10 mouse cellular contexts compared by ENCODE assay signal in the genomic region with DNA sequence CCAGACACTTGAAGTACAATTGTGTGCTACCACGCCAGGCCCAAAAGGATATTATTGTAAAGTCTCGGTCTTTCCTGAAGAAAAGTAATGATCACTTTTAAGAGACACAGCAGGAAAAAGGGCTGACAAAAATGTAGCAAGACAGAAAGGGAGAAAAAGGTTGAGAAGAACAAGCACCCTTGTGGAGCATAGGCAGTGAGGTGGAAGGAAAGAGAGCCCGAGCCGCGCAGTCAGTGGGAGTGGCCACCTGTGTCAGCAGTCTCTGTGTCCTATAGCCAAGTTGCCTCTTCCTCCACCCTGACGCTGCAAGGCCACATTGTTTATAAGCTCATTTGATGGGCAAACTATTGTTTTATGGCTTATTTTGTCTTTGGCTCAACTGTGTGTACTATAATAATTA. TPM values are rescaled to one million over a fixed set of nuclear protein-coding genes. Genes with fewer than 3 reads are reported as not detected.
A peak's percentile ranks its signal among the peaks of the same experiment; 100 is the strongest.
DNase-seq lines count a peak whose midpoint lies in the region; ATAC-seq and TF ChIP-seq lines count a peak whose summit lies in the region.
"Had no signal": no experiment of that assay in that cellular context is flagged by ENCODE, and none has a peak within 500 bp of the region (broad histone marks: within the 10 kb centered on the region; RNA-seq: fewer than 3 reads in every experiment).

No protein-coding gene starts in this region.

- no peak for TF ChIP-seq CTCF in midbrain, postnatal 0 days (IDR thresholded peaks at IDR 0.05)
- TF ChIP-seq CTCF in liver, embryonic 14.5 days (IDR thresholded peaks at IDR 0.05; ENCODE audit: low read depth) = no peak

- no peak; the same call in 1 of the 2 replicates for ATAC-seq in forebrain, embryonic 11.5 days (replicated peaks; ENCODE audit: low FRiP score)
- ATAC-seq in midbrain, embryonic 12.5 days (ENCODE audit: low FRiP score, low read depth) = no peak
- no peak for ATAC-seq in midbrain, postnatal 0 days (ENCODE audit: low FRiP score)
- peak; percentile 65; the same call in 1 of the 2 replicates for ATAC-seq in liver, embryonic 14.5 days (ENCODE audit: insufficient read depth)

- DNase-seq in forebrain, embryonic 11.5 days (ENCODE audit: low spot score) = no peak
- DNase-seq in forebrain, embryonic 10.5 days (ENCODE audit: extremely low spot score, low spot score) = no peak
- no peak for DNase-seq in midbrain, postnatal 0 days (ENCODE audit: low spot score)
- DNase-seq in liver, embryonic 14.5 days (ENCODE audit: low read depth in 3 of 3, low spot score in 3 of 3) = no peak
- DNase-seq in thymus, postnatal 14 days = peak; percentile 55
- DNase-seq in layer of hippocampus, adult 9-10 months (ENCODE audit: low spot score) = no peak
- DNase-seq in right cerebral cortex, postnatal 36 days (ENCODE audit: low spot score in 2 of 2) = no peak

- H3K27ac ChIP-seq in forebrain, embryonic 11.5 days (ENCODE audit: low read depth, low read length) = no peak overlapping the region
- H3K27ac ChIP-seq in forebrain, embryonic 10.5 days = no peak overlapping the region
- 0 out of 2 replicates have a peak overlapping the region, but pooled peaks have one; percentile 20 for H3K27ac ChIP-seq in midbrain, embryonic 12.5 days (replicated peaks)
- H3K27ac ChIP-seq in midbrain, postnatal 0 days (ENCODE audit: low read depth, low read length) = no peak overlapping the region
- H3K27ac ChIP-seq in liver, embryonic 14.5 days = no peak overlapping the region

- no peaks in the 10 kb centered on the region; the same call in 1 of the 2 replicates for H3K36me3 ChIP-seq in forebrain, embryonic 11.5 days (ENCODE audit: control insufficient read depth, insufficient read depth, low read length)
- H3K36me3 ChIP-seq in forebrain, embryonic 10.5 days (replicated peaks) = peaks cover 40% of the 10 kb centered on the region
- H3K36me3 ChIP-seq in midbrain, embryonic 12.5 days = peaks cover 14% of the 10 kb centered on the region
- peaks cover 3% of the 10 kb centered on the region; the same call in 1 of the 2 replicates for H3K36me3 ChIP-seq in midbrain, postnatal 0 days (ENCODE audit: insufficient read depth, low read length)
- peaks cover 7% of the 10 kb centered on the region for H3K36me3 ChIP-seq in liver, embryonic 14.5 days (replicated peaks; ENCODE audit: control insufficient read depth, insufficient read depth, low read depth)

- no peaks in the 10 kb centered on the region for H3K9me3 ChIP-seq in forebrain, embryonic 11.5 days (ENCODE audit: control insufficient read depth, low read length)
- no peaks in the 10 kb centered on the region for H3K9me3 ChIP-seq in forebrain, embryonic 10.5 days
- H3K9me3 ChIP-seq in midbrain, embryonic 12.5 days = no peaks in the 10 kb centered on the region
- no peaks in the 10 kb centered on the region for H3K9me3 ChIP-seq in midbrain, postnatal 0 days (ENCODE audit: low read length)
- no peaks in the 10 kb centered on the region for H3K9me3 ChIP-seq in liver, embryonic 14.5 days (ENCODE audit: control insufficient read depth, low read length)
- H3K9me3 ChIP-seq: G1E had no signal

- WGBS in forebrain, embryonic 11.5 days = 41% methylated on average over 6 of the region's 6 CpGs
- WGBS in forebrain, embryonic 10.5 days = 61% methylated on average over 6 of the region's 6 CpGs
- 54% methylated on average over 6 of the region's 6 CpGs for WGBS in midbrain, embryonic 12.5 days
- WGBS in midbrain, postnatal 0 days = 66% methylated on average over 6 of the region's 6 CpGs
- WGBS in liver, embryonic 14.5 days (ENCODE audit: insufficient replicate concordance) = 45% methylated on average over 6 of the region's 6 CpGs

- H3K9ac ChIP-seq in forebrain, embryonic 11.5 days (ENCODE audit: low read length) = no peak overlapping the region
- H3K9ac ChIP-seq in midbrain, embryonic 12.5 days (replicated peaks) = no peak overlapping the region
- no peak overlapping the region for H3K9ac ChIP-seq in midbrain, postnatal 0 days (replicated peaks; ENCODE audit: low read length, poor library complexity, severe bottlenecking)
- H3K9ac ChIP-seq in liver, embryonic 14.5 days (replicated peaks) = no peak overlapping the region

- H3K4me3 ChIP-seq in forebrain, embryonic 11.5 days (ENCODE audit: low read depth, low read length) = no peak overlapping the region
- no peak overlapping the region for H3K4me3 ChIP-seq in forebrain, embryonic 10.5 days
- no peak overlapping the region for H3K4me3 ChIP-seq in midbrain, embryonic 12.5 days
- no peak overlapping the region for H3K4me3 ChIP-seq in midbrain, postnatal 0 days (ENCODE audit: low read depth, low read length)
- no peak overlapping the region for H3K4me3 ChIP-seq in liver, embryonic 14.5 days (ENCODE audit: insufficient read depth in 1 of 2, low read depth in 2 of 2, low read length in 2 of 2)
- H3K4me3 ChIP-seq: erythroblast, embryonic 14.5 days had no signal

- H3K27me3 ChIP-seq in forebrain, embryonic 11.5 days (ENCODE audit: control insufficient read depth, insufficient read depth, low read length) = no peaks in the 10 kb centered on the region
- no peaks in the 10 kb centered on the region for H3K27me3 ChIP-seq in forebrain, embryonic 10.5 days (ENCODE audit: poor library complexity, severe bottlenecking)
- H3K27me3 ChIP-seq in midbrain, embryonic 12.5 days = no peaks in the 10 kb centered on the region
- no peaks in the 10 kb centered on the region for H3K27me3 ChIP-seq in midbrain, postnatal 0 days (ENCODE audit: insufficient read depth, low read length)
- H3K27me3 ChIP-seq in liver, embryonic 14.5 days (ENCODE audit: control insufficient read depth, insufficient read depth, low read length) = no peaks in the 10 kb centered on the region

- no peak for TF ChIP-seq EP300 in liver, embryonic 14.5 days (IDR thresholded peaks at IDR 0.05; ENCODE audit: low read depth)

- H3K4me2 ChIP-seq in forebrain, embryonic 11.5 days (ENCODE audit: low read depth, low read length, severe bottlenecking) = peak overlapping the region; percentile 12; the same call in 1 of the 2 replicates
- H3K4me2 ChIP-seq in midbrain, embryonic 12.5 days (replicated peaks) = no peak overlapping the region
- no peak overlapping the region for H3K4me2 ChIP-seq in midbrain, postnatal 0 days (ENCODE audit: low read depth, low read length, poor library complexity, severe bottlenecking)
- 0 out of 2 replicates have a peak overlapping the region, but pooled peaks have one; percentile 20 for H3K4me2 ChIP-seq in liver, embryonic 14.5 days (ENCODE audit: low read depth)

- H3K4me1 ChIP-seq in forebrain, embryonic 11.5 days (replicated peaks; ENCODE audit: control insufficient read depth, insufficient read depth, low read length) = peaks cover 8% of the 10 kb centered on the region; the same call in 1 of the 2 replicates
- H3K4me1 ChIP-seq in forebrain, embryonic 10.5 days = peaks cover 21% of the 10 kb centered on the region
- peaks cover 14% of the 10 kb centered on the region for H3K4me1 ChIP-seq in midbrain, embryonic 12.5 days
- H3K4me1 ChIP-seq in midbrain, postnatal 0 days (ENCODE audit: insufficient read depth, low read length) = 0 out of 2 replicates have a peak, but pooled peaks cover 2% of the 10 kb centered on the region
- H3K4me1 ChIP-seq in liver, embryonic 14.5 days (replicated peaks; ENCODE audit: control insufficient read depth in 2 of 2, insufficient read depth in 2 of 2, low read length in 1 of 2) = peaks cover 3 to 6% of the 10 kb centered on the region in 2 experiments; a peak in 3 of 4 replicates

RNA-seq across cellular contexts. Expression of a gene that starts 13.6 kb away (rescaled TPM):
- polyA plus RNA-seq in forebrain, embryonic 11.5 days (2014; fragmentation: Nextera tagmentation; extraction: Ambion mirVana) = 21.6 and 23.6 TPM in 2 replicates
- 11.6 and 14.1 TPM in 2 replicates for polyA plus RNA-seq in forebrain, embryonic 10.5 days (2016; fragmentation: Nextera tagmentation; extraction: Ambion mirVana)
- 24.6 and 26.1 TPM in 2 replicates for polyA plus RNA-seq in midbrain, embryonic 12.5 days (2016; fragmentation: Nextera tagmentation; extraction: Ambion mirVana)
- 35.5 and 38.4 TPM in 2 replicates for total RNA-seq in midbrain, postnatal 0 days (2014; rRNA removed)
- 18.6 and 21.7 TPM in 2 replicates for polyA plus RNA-seq in midbrain, postnatal 0 days (2015; fragmentation: Nextera tagmentation; extraction: Ambion mirVana)
- 2.6 and 3.3 TPM in 2 replicates for polyA plus RNA-seq in liver, embryonic 14.5 days (2012; rRNA removed)
- polyA plus RNA-seq in liver, embryonic 14.5 days (2014; fragmentation: Nextera tagmentation; extraction: Ambion mirVana) = 3.6 and 3.8 TPM in 2 replicates

RNA-seq across cellular contexts. Expression of a gene that starts 40.4 kb away (rescaled TPM):
- 46.8 and 49.7 TPM in 2 replicates for polyA plus RNA-seq in forebrain, embryonic 11.5 days (2014; fragmentation: Nextera tagmentation; extraction: Ambion mirVana)
- 32.6 and 33.4 TPM in 2 replicates for polyA plus RNA-seq in forebrain, embryonic 10.5 days (2016; fragmentation: Nextera tagmentation; extraction: Ambion mirVana)
- 50.4 and 56.4 TPM in 2 replicates for polyA plus RNA-seq in midbrain, embryonic 12.5 days (2016; fragmentation: Nextera tagmentation; extraction: Ambion mirVana)
- total RNA-seq in midbrain, postnatal 0 days (2014; rRNA removed) = 24.3 and 31.6 TPM in 2 replicates
- 14.9 and 15.9 TPM in 2 replicates for polyA plus RNA-seq in midbrain, postnatal 0 days (2015; fragmentation: Nextera tagmentation; extraction: Ambion mirVana)
- 1.9 and 3.0 TPM in 2 replicates for polyA plus RNA-seq in liver, embryonic 14.5 days (2012; rRNA removed)
- polyA plus RNA-seq in liver, embryonic 14.5 days (2014; fragmentation: Nextera tagmentation; extraction: Ambion mirVana) = 5.9 TPM in 2 replicates

Comparison
In these comparisons a context has a peak if more than half of its experiments do, and no peak if none do; other contexts are left out.
1. H3K4me2 ChIP-seq: peak in forebrain, embryonic 11.5 days (single experiment) and liver, embryonic 14.5 days (single experiment); none in midbrain, embryonic 12.5 days (single experiment) and midbrain, postnatal 0 days (single experiment).